Mouse (Mus musculus): ENCODE data around the gene Dna2. TPM values are rescaled to one million over a fixed set of nuclear protein-coding genes. Genes with fewer than 3 reads are reported as not detected.

The Dna2 gene
- polyA plus RNA-seq, 1 experiment = 1.5 TPM

GRCm38 (mm10) chr10:63008193-63008592 lies 61.4 kb downstream of the Dna2 start:
- H3K4me3 ChIP-seq (replicated peaks) = no peak overlapping the region
- no peak for TF ChIP-seq GATA1 (IDR thresholded peaks at IDR 0.05; ENCODE audit: borderline replicate concordance, low read length)
- no peak for TF ChIP-seq FLI1 (IDR thresholded peaks at IDR 0.05; ENCODE audit: low read length)
- no peaks in the 10 kb centered on the region for H3K27me3 ChIP-seq (replicated peaks)
- peaks cover 92% of the 10 kb centered on the region for H3K36me3 ChIP-seq (replicated peaks; ENCODE audit: low read length)
- H3K4me1 ChIP-seq = peaks cover 45% of the 10 kb centered on the region
- H3K9me3 ChIP-seq = no peaks in the 10 kb centered on the region

- peak; percentile 67; the same call in 1 of the 3 replicates for TF ChIP-seq GATA1 (IDR thresholded peaks at IDR 0.05; ENCODE audit: borderline replicate concordance, low read length)
- 0 out of 2 replicates have a peak, but pooled peaks have one; percentile 39 for TF ChIP-seq FLI1 (IDR thresholded peaks at IDR 0.05; ENCODE audit: low read length)
- peak overlapping the region; percentile 68 for H3K4me3 ChIP-seq (replicated peaks)
- peaks cover 51% of the 10 kb centered on the region for H3K4me1 ChIP-seq
- H3K36me3 ChIP-seq (replicated peaks; ENCODE audit: low read length) = peaks cover 91% of the 10 kb centered on the region
- no peaks in the 10 kb centered on the region for H3K9me3 ChIP-seq
- H3K27me3 ChIP-seq (replicated peaks) = no peaks in the 10 kb centered on the region
Measured at GRCm38 (mm10) chr10:63010268-63010667, 63.4 kb downstream of the Dna2 start.

GRCm38 (mm10) chr10:63011556-63011955 lies 64.7 kb downstream of the Dna2 start:
- no peak for TF ChIP-seq FLI1 (IDR thresholded peaks at IDR 0.05; ENCODE audit: low read length)
- TF ChIP-seq GATA1 (IDR thresholded peaks at IDR 0.05; ENCODE audit: borderline replicate concordance, low read length) = no peak
- Histone ChIP-seq H3K4me3 (replicated peaks) (peak overlapping the region; percentile 46), H3K36me3 (replicated peaks; ENCODE audit: low read length) (peaks cover 93% of the 10 kb centered on the region), H3K27me3 (replicated peaks) (no peaks in the 10 kb centered on the region), H3K4me1 (peaks cover 55% of the 10 kb centered on the region), H3K9me3 (no peaks in the 10 kb centered on the region)

GRCm38 (mm10) chr10:63013476-63013875 lies 66.7 kb downstream of the Dna2 start:
- Histone ChIP-seq H3K27me3 (replicated peaks) (no peaks in the 10 kb centered on the region), H3K9me3 (no peaks in the 10 kb centered on the region), H3K4me1 (peaks cover 58% of the 10 kb centered on the region), H3K36me3 (replicated peaks; ENCODE audit: low read length) (peaks cover 91% of the 10 kb centered on the region), H3K4me3 (replicated peaks) (no peak overlapping the region)
- TF ChIP-seq FLI1 (IDR thresholded peaks at IDR 0.05; ENCODE audit: low read length) (no peak), GATA1 (IDR thresholded peaks at IDR 0.05; ENCODE audit: borderline replicate concordance, low read length) (no peak)

GRCm38 (mm10) chr10:63014168-63014567 lies 67.3 kb downstream of the Dna2 start:
- no peak for TF ChIP-seq FLI1 (IDR thresholded peaks at IDR 0.05; ENCODE audit: low read length)
- no peak for TF ChIP-seq GATA1 (IDR thresholded peaks at IDR 0.05; ENCODE audit: borderline replicate concordance, low read length)
- Histone ChIP-seq H3K27me3 (replicated peaks) (no peaks in the 10 kb centered on the region), H3K9me3 (no peaks in the 10 kb centered on the region), H3K4me3 (replicated peaks) (no peak overlapping the region), H3K36me3 (replicated peaks; ENCODE audit: low read length) (peaks cover 88% of the 10 kb centered on the region), H3K4me1 (peaks cover 54% of the 10 kb centered on the region)

GRCm38 (mm10) chr10:63019304-63019703 lies 72.5 kb downstream of the Dna2 start:
- H3K36me3 ChIP-seq (replicated peaks; ENCODE audit: low read length) = peaks cover 46% of the 10 kb centered on the region
- H3K9me3 ChIP-seq = no peaks in the 10 kb centered on the region
- no peak overlapping the region for H3K4me3 ChIP-seq (replicated peaks)
- peaks cover 43% of the 10 kb centered on the region for H3K4me1 ChIP-seq
- H3K27me3 ChIP-seq (replicated peaks) = no peaks in the 10 kb centered on the region
- TF ChIP-seq FLI1 (IDR thresholded peaks at IDR 0.05; ENCODE audit: low read length) (no peak), GATA1 (IDR thresholded peaks at IDR 0.05; ENCODE audit: borderline replicate concordance, low read length) (no peak)

GRCm38 (mm10) chr10:63021702-63022101 lies 74.9 kb downstream of the Dna2 start:
- Histone ChIP-seq H3K36me3 (replicated peaks; ENCODE audit: low read length) (peaks cover 22% of the 10 kb centered on the region), H3K4me3 (replicated peaks) (peak overlapping the region; percentile 98), H3K4me1 (peaks cover 52% of the 10 kb centered on the region), H3K9me3 (no peaks in the 10 kb centered on the region), H3K27me3 (replicated peaks) (no peaks in the 10 kb centered on the region)
- TF ChIP-seq FLI1 (IDR thresholded peaks at IDR 0.05; ENCODE audit: low read length) (no peak), GATA1 (IDR thresholded peaks at IDR 0.05; ENCODE audit: borderline replicate concordance, low read length) (no peak)

- Histone ChIP-seq H3K4me3 (replicated peaks) (peak overlapping the region; percentile 98), H3K36me3 (replicated peaks; ENCODE audit: low read length) (peaks cover 13% of the 10 kb centered on the region), H3K27me3 (replicated peaks) (no peaks in the 10 kb centered on the region), H3K4me1 (peaks cover 44% of the 10 kb centered on the region), H3K9me3 (no peaks in the 10 kb centered on the region)
- no peak for TF ChIP-seq FLI1 (IDR thresholded peaks at IDR 0.05; ENCODE audit: low read length)
- no peak for TF ChIP-seq GATA1 (IDR thresholded peaks at IDR 0.05; ENCODE audit: borderline replicate concordance, low read length)
Measured at GRCm38 (mm10) chr10:63022541-63023120, 75.8 kb downstream of the Dna2 start.

- no peak for TF ChIP-seq GATA1 (IDR thresholded peaks at IDR 0.05; ENCODE audit: borderline replicate concordance, low read length)
- TF ChIP-seq FLI1 (IDR thresholded peaks at IDR 0.05; ENCODE audit: low read length) = no peak
- Histone ChIP-seq H3K27me3 (replicated peaks) (no peaks in the 10 kb centered on the region), H3K9me3 (peaks cover 6% of the 10 kb centered on the region), H3K4me3 (replicated peaks) (peak overlapping the region; percentile 98), H3K4me1 (peaks cover 41% of the 10 kb centered on the region), H3K36me3 (replicated peaks; ENCODE audit: low read length) (peaks cover 7% of the 10 kb centered on the region)
Measured at GRCm38 (mm10) chr10:63023121-63023748, 76.4 kb downstream of the Dna2 start.

Other genes starting within 250 kb of the Dna2 start
- gene Stox1, start 220.9 kb upstream of the Dna2 start, polyA plus RNA-seq (2012; ENCODE audit: insufficient read depth, low replicate concordance) = not detected in 2 replicates
- 3.0 and 13.4 TPM in 2 replicates for gene Ccar1, start 154.7 kb upstream of the Dna2 start, polyA plus RNA-seq (2012; ENCODE audit: insufficient read depth, low replicate concordance)
- gene Tet1, start 38.0 kb upstream of the Dna2 start, polyA plus RNA-seq (2012; ENCODE audit: insufficient read depth, low replicate concordance) = 0.01 TPM in 1 of 2 replicates, not detected in the other
- 4.6 and 4.9 TPM in 2 replicates for gene Slc25a16, start 26.4 kb upstream of the Dna2 start, polyA plus RNA-seq (2012; ENCODE audit: insufficient read depth, low replicate concordance)
- gene Rufy2, start 33.2 kb downstream of the Dna2 start, polyA plus RNA-seq (2012; ENCODE audit: insufficient read depth, low replicate concordance) = 0.43 TPM in 1 of 2 replicates, not detected in the other
- 18.4 TPM in 1 of 2 replicates, not detected in the other for gene Hnrnph3, start 77.2 kb downstream of the Dna2 start, polyA plus RNA-seq (2012; ENCODE audit: insufficient read depth, low replicate concordance)
- gene Pbld2, start 77.3 kb downstream of the Dna2 start, polyA plus RNA-seq (2012; ENCODE audit: insufficient read depth, low replicate concordance) = 0.74 TPM in 1 of 2 replicates, not detected in the other
- gene Pbld1, start 113.1 kb downstream of the Dna2 start, polyA plus RNA-seq (2012; ENCODE audit: insufficient read depth, low replicate concordance) = 0.10 TPM in 1 of 2 replicates, not detected in the other
- not detected in 2 replicates for gene Atoh7, start 152.6 kb downstream of the Dna2 start, polyA plus RNA-seq (2012; ENCODE audit: insufficient read depth, low replicate concordance)